Mouse (Mus musculus) c-Kit-negative CD71-positive TER-119-positive erythroid progenitor cells, embryonic 14.5 days (primary cell): Measurements from ENCODE around the gene Lrmp.
"Not testable (repeated sequence)": the region's sequence is repeated elsewhere in the genome, so short reads cannot be mapped to it uniquely, and the experiment has no call there.

Experiments
- DNase-seq: peaks from one replicate; pipeline ENCODE4 v3.0.0-alpha.2; 2013; ENCODE audit warnings: low read depth, low spot score

Lrmp gene

GRCm38 (mm10) chr6:145115476-145116097 lies at the start of gene Lrmp:
Gene Lrmp, plus strand, starts transcription at chr6:145115653.
- no peak for DNase-seq

DNA sequence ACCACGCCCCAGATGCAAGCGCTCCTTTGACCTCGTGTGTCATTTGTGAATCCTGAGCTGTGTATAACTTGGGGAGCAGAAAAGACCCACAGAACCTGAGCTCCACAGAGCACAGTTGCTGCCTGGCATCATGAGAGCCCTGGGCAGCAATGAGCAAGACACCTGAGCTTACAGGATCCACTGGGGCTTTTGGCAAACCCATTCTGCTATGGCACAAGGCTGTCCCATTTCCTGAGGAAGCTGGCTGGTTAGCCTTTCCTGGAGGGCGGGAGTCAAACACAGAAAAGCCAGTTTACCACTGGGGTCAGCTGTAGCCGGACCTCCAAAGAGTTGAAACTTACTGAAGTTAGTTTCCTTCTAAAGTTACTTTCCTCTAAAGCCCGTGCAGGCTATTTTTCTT lies 49.0 kb upstream of the Lrmp start:
- DNase-seq = no peak

DNA sequence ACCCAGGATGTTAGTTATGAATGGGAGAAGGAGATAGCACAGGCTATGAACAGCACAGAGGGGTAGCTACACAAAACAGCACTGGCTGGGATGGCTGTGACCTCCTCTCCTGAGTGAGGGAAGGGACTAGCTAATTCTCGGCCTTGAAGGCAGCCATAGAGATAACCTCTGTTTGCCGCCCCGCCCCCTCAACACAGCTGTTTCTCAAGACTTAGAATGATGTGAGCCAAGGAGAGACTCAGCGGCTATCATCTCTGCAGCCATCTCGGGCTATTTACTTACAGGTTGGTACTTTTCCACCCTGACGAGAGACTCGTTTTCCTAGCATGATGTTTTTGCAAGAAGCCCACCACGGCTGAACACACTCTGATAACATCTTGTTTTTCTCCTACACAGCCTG lies 47.8 kb upstream of the Lrmp start:
- DNase-seq = no peak

DNA sequence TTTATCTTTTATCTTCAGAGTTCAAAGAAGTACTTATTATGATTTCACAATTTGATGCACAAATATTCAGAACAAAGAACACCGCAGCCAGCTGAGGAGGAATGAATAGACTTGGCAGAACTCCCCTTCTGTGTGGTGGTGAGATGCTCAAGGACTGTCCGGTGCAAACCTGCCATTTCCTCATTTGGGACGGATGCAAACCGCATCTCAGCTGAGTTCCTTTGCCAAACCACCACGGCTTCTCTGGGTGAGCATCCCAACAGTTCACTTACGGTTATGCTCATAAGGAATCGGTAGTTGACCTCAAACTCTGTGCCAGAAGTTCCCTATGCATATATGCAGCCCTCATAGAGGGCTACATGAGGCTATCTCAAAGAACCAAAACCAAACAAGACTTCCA lies 46.1 kb upstream of the Lrmp start:
- no peak for DNase-seq

DNA sequence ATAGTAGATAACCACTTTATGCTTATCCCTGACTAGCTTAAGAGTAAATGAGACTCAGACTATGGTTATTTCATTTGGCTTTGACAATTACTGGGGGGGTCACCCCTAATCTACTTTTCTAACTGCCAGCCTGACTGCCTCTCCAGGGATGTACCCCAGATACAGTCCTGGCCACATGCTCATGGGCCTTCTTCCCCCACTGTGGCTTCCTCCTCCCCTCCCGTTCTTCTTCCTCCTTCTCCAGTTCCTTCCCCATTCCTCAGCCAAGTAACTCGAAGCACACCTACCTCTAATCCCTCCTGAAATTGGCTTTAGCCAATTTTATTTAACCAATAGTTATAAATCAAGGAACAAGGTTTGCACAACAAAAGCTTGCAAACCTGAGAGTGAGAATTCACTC lies 45.5 kb upstream of the Lrmp start:
- DNase-seq = no peak

DNA sequence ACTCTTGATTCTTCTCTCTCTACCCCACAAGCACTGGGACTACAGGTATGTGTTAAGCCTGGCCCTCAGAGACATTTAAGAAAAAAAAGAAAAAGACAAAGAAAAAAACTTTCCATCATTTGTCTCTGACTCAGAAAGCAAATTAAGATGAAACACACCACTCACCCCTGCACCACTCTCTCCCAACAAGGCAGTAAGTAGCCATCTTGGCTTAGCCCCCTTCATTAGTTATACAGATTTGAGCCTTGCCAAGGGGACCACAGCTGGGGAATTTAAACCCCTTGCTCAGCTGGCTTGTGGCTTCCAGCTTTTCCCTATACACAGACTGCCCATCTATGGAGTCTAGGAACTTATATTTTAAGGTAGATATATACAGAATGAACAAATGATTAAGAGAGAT lies 41.0 kb upstream of the Lrmp start:
- DNase-seq = no peak

GRCm38 (mm10) chr6:145075088-145075547 lies 40.3 kb upstream of the Lrmp start:
- no peak for DNase-seq

DNA sequence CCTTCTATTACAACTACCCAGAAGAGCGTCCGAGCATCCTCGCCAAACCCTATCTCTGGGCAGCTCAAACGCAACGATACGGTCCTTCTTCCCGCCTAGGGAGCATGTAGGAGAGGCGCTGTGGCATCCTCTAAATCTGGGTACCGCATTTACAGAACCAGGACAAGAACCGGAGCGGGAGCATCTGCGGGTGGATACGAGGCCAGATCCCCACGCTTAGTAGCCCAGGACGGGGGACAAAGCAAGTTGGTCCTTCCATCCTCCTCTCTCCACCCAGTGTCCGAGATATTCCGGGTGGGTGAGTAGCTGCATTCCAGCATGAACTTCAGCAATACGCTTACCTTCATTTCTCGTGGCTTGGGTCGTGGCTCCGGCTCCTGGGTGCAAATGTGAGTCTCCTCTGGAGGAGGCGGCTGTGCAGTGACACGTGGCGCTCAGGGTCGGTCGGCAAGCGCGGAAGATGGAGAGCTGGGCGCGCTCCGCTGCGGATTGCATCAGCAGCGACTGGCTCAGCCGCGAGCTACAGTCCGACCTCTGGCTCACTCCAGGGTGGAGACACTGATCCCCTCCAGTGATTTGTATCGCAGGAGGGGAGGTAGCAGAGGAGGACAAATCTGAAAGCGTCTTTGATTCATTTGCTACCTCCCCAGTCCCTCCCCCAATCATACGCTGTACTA lies 39.8 kb upstream of the Lrmp start, which contains the start of gene Bcat1:
Bcat1 (minus strand) TSS at position 637 of the 677 bp plus-strand sequence.
- DNase-seq = no peak

DNA sequence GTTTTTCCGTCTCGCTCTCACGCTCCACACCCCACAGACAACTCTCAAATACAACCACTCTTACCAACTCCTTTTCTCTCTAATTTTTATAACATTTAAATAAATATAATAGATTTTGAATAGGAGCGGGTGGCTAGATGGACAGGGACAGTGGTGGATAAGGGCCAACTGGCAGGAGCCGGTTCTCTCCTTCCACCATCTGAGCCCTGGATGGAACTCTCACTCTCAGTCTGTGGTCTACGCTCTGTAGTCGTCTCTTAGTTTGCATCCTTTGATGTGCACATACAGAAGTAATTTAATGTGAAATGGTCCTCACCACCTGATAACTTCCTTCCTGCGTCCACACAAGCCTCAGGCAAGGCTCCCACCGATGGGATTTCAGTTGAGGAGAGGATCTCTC lies 39.2 kb upstream of the Lrmp start:
- no peak for DNase-seq

- DNase-seq = no peak
These were observed 36.2 kb upstream of the Lrmp start for GRCm38 (mm10) chr6:145079087-145079759.

- no peak for DNase-seq
These were observed 33.7 kb upstream of the Lrmp start for GRCm38 (mm10) chr6:145081721-145082120.

DNA sequence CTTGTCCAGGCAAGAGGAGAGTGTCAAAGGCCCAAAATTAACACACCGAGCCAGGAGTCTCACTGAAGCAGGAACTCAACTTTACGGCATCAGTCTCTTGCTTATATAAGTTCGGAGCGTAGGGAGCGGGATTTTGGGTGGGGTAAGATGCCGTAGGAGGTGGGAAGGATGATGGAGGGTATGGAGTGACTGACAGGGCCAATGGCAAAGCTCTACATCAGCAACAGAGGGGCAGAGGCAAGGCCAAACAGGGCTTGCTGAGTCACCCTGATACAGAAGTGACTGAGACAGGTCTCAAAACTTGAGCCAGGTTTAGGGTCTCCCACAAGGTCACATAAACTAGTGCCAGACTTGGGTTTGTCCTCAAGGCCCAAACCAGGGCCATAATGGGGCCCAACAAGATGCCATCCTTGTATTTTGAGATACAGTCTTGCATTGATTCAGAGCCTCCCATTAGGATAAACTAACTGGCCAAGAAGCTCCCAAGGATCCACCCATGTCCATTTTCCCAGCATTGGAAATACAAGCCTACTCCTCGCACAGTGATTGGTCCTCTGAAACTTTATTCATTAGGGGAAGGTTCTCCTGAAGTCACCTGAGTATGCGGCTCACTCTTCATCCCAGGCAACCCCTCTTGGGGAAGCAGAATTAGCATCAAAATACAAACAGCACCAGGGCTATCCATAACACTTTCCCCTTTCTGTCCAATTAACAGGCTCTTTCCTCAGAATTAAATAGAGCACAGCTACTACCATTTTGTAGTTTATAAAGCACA lies 30.9 kb upstream of the Lrmp start:
- DNase-seq = no peak

- DNase-seq = no peak
These were observed 26.9 kb upstream of the Lrmp start for GRCm38 (mm10) chr6:145088451-145089113.

DNA sequence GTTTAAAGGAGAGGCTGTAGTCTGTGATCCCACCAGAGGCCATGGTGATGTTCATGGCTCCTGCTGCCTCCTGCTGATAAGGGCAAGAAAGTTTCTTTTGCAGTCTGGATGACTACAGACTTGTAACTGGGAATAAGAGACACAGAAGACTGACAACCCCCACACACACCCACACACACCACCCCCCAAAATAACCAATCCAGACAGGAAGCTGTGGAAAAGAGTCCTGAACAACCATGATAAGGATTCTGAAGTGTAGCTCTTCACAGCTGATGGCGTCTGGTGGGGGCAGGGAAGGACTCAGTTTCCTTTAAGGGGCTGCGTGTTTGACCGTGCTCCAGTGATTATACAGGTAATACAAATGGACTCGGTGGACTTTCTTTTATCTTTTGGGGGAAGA lies 26.1 kb upstream of the Lrmp start:
- no peak for DNase-seq

- no peak for DNase-seq
These were observed 25.1 kb upstream of the Lrmp start for GRCm38 (mm10) chr6:145090201-145090863.

DNA sequence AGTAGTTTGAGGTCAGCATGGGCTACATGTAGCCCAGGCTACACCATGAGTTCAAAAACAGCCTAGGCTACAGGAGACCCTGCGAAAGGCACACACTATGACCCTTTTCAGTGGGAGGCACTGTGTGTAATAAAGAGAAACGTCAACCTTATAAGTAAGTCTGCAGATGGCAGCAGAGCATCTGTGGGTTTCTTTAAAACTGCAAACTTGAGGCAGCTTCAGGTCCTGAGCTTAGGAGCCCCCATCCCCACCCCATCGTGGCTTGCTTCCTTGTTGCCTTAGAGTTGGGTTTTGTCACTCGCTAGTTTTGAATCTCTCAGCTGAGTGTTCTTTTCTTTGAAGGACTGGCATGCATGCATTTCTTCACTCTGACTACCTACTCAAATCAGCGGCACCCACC lies 24.5 kb upstream of the Lrmp start:
- no peak for DNase-seq

DNA sequence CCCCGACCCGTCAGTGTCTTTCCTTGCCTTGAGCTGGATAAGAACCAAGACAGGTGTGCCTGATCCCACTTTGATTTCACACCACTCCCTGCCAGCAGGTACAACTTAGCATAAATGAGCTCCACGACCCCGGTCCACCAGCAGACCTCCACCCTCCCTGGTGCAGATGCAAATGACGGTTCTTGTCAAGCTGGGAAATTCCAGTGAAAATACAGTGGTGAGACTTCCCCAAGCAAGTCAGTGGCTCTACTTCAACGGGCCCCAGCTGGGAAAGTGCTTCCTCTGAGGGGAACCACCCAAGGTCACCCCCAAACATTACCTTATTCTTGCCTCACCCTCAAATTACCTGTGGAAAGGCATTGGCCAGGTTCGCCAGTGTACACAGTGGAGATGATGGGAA lies 23.5 kb upstream of the Lrmp start:
- DNase-seq = no peak

DNA sequence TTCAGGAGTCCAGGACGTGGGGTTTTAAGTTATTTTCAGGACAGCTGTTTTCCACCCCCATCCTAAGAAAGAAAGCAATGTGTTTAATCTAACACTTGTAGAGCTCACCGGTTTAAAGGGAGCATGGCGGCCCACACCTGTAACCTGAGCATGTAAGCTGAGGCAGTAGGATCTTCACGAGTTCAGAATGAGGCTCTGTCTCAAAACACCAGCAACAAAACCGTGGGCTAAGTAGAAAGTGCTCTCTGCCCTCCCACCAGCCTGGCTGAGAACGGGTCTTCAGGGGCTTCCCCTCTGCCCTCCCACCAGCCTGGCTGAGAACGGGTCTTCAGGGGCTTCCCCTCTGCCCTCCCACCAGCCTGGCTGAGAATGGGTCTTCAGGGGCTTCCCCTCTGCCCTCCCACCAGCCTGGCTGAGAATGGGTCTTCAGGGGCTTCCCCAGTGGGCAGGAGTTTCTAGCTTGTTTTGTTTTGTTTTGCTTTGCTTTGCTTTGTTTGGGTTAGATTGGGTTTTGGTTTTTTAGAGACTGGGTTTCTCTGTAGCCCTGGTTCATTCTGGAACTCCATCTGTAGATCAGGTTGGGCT lies 22.3 kb upstream of the Lrmp start:
- not testable (repeated sequence) for DNase-seq

GRCm38 (mm10) chr6:145094431-145094830 lies 21.0 kb upstream of the Lrmp start:
- DNase-seq = no peak

DNA sequence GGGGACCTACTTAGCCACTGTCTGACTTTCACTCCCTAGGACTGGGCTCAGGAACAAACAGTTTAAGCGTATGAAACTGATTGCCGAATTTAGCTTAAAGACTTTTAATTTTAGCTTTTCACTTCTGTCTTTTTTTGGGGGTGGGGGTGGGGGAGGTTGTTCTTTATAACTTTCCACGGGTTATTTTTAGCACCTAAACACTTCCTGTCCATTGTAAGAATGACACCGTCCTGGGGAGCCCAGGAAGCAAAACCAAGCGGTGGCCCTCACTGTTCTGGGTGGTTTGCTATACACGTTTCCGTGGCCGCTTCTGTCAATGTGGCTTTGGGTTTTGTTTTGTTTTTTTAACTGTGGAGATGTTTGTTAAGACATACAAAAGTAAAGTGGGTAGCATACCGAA lies 14.5 kb upstream of the Lrmp start:
- no peak for DNase-seq
